Mouse (Mus musculus): ENCODE measurements around the gene Trpm3.

The Trpm3 gene

GRCm38 (mm10) chr19:22920949-22921348 is 782.1 kb downstream of the Trpm3 start:
- no peak for DNase-seq (ENCODE audit: low read depth, low spot score)

GRCm38 (mm10) chr19:22922871-22923670 is 784.2 kb downstream of the Trpm3 start:
- peak; percentile 25 for DNase-seq (ENCODE audit: low read depth, low spot score)

DNA sequence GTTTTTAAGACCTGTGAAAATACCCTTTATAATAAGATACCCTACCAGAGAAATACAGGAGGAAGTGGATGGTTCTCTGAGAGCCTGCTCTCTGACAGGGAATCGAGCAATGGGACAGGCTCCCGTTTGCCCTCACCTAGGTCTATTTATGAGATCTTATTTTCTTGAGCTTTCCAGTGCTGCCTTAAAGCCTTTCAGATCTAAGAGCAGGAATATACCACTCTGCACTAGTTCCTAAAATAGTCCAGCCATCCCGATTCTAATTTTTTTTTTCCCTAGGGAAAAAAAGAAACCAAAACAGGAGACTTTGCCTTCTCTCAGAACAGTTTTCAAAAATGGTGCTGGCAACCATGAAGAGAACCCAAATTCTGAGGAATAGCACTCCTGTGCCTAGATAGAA is 786.4 kb downstream of the Trpm3 start:
- no peak for DNase-seq (ENCODE audit: low read depth, low spot score)

DNA sequence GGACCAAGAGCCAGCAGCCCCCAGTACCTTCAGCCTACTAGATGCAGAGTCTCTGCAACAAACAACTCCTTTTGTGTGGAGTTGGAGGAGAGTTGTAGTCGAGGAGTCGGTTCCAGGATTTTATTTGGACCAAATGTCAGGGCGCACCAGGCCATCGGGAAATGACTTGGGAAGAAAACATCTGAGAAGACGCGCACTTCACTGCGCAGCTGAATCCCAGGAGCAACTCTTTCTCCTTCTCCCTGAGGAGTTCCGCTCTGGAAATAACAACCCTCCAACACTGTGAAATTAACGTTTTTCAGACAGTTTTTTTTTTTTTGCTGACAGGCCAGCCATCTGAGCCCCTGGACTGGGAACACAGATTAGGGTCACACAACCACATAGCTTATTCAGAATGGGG is 787.9 kb downstream of the Trpm3 start:
- DNase-seq (ENCODE audit: low read depth, low spot score) = no peak

- no peak for DNase-seq (ENCODE audit: low read depth, low spot score)
Observed at GRCm38 (mm10) chr19:22928366-22928765, 789.5 kb downstream of the Trpm3 start.

DNA sequence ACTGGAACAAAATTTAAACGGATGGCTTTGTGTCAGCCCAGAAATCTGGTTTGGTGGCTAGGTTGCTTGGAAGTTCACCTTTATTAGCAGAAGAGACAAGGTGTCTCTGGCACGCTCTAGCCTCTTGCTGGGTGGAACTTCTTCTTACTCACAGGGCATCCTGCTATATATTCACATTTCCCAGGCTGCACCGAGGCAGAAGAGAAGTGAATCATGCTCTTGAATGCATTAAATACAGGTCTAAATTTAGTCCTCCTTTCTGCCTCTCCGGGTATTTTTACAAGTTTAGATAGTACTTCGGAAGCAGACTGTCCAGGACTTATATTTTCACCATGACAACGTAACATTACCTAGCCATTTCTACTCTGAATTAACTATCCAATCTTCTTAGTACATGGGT is 790.9 kb downstream of the Trpm3 start:
- DNase-seq (ENCODE audit: low read depth, low spot score) = no peak

DNA sequence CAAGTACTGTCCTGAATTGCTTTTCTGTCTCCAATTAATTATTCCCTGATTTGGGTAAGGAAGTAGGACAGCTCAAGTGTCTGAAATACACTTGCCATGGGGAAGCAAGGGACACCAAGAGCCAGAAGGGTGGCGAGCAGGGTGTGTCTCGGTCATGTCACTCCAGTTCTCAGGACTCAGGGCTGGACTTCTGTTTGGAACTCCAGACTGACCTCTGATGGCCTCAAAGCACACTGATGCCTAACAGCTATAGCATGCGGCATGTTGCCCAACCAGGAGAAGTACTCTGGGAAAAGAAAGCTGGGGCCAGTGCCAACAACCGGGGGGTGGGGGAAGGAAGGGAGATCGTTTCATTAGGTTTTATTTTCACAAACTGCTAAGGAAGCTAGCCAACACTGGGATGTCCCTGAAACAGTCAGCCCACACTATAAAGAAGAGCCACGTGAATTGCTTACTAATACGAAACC is 791.6 kb downstream of the Trpm3 start:
- no peak for DNase-seq (ENCODE audit: low read depth, low spot score)

- DNase-seq (ENCODE audit: low read depth, low spot score) = no peak
Observed at GRCm38 (mm10) chr19:22931006-22931405, 792.2 kb downstream of the Trpm3 start.

GRCm38 (mm10) chr19:22935067-22935466 is 796.2 kb downstream of the Trpm3 start:
- no peak for DNase-seq (ENCODE audit: low read depth, low spot score)

- DNase-seq (ENCODE audit: low read depth, low spot score) = no peak
Observed at GRCm38 (mm10) chr19:22938848-22939724, 800.2 kb downstream of the Trpm3 start.

GRCm38 (mm10) chr19:22939836-22940235 is 801.0 kb downstream of the Trpm3 start:
- DNase-seq (ENCODE audit: low read depth, low spot score) = no peak

DNA sequence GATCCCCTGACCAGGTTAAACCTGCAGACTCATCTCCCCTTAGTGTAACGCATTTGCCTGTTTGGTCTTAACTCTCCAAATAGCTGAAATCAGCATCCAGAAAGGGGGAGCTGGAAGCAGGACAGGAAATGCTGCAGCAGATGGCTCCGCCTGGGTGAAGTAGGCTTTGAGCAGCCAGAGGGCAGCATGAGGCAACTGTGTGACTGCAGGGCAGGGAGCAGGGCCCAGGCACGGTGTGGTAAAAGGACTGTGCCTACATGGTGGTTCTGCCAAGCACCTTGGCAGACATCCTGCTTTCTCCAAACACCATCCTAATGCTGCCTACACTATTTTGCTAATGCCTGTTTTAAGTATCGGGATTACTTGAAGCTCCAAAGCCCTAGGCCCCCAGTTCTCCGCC is 801.6 kb downstream of the Trpm3 start:
- DNase-seq (ENCODE audit: low read depth, low spot score) = no peak

DNA sequence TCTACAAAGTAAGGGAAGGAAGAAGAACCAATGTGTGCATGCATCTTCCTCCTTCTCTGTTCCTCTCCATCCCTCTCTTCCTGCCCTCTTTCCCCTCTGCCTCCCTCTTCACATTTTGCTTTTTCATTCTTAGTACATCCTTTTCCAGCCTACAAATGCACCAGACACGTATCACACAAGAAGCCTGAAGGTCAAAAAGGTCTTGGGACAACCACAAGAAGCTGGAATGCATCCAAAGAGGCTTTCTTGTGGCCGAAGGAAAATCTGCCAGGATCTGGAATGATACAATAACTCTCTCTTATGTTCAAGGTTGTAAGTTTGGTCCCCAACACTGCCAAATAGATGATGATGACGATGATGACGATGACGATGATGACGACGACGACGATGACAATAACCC is 802.1 kb downstream of the Trpm3 start:
- no peak for DNase-seq (ENCODE audit: low read depth, low spot score)

DNA sequence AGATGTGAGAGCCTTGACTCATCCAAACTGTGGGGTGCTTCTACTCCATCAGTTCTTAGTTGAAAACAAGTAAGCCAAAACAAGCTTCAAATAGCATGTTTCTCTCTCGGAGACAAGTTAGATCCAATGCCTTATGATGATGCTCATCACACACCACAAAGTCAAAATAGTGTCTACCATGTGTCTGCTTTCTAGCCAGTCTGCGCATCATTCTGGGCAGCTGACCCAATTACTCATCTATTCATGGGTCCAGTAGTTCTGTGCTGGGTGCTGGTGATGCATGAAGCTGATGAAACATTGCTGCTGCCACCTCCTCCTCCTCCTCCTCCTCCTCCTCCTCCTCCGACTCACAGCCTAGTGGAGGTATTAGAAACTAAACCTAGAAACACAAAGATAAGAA is 813.6 kb downstream of the Trpm3 start:
- DNase-seq (ENCODE audit: low read depth, low spot score) = no peak

GRCm38 (mm10) chr19:22953191-22953590 is 814.3 kb downstream of the Trpm3 start:
- DNase-seq (ENCODE audit: low read depth, low spot score) = no peak

DNA sequence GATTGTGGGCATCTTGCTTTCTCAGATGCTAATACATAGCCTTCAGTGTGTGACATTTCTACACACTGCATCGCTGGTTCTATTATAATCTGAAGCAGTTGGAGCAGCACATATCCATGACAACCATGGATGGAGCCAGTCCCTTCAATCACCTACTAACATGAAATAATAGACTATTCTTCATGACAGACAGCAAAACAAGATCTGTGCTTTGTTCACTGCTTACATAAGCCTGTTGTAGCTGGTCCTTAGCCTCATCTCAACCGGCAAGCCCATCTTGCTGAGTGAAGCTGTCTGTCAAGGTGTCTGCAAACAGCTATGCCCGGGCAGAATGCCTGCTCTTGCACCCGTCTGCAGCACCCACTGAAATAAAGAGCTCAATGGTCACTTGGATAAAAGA is 819.6 kb downstream of the Trpm3 start:
- DNase-seq (ENCODE audit: low read depth, low spot score) = no peak

- no peak for DNase-seq (ENCODE audit: low read depth, low spot score)
Observed at GRCm38 (mm10) chr19:22960450-22961265, 821.8 kb downstream of the Trpm3 start.

DNA sequence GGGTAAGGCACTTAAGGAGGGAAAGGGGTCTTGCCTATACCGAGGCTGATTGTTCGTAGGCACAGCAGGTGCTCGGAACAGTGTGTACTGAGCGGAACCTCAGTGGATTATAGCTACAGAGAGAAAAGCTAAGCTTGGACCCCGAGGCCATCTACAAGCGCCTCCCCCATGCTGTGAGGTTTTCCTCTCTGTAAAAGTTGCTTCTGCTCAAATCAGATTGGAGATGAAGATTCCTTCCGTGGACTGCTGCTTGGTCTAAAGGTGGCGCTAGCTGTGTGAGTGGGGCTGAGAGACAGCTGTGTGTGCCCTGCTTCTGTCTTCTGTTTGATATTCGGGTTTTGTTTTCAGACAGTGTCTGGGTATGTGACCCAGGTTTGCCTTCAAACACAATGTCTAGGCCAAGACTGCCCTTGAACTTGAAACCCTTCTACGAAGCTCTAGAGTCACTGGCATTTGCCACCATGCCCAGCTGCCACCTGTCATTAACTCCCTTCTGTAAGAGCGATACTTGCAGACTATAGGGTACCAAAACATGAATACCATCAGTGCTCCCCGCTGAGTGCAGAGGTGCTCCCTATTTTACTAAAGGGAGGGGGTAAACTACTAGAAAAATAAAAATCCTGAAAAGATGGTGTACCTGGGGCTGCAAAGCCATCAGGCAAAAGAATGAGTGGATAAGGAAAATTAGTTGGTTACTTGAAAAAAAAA is 823.3 kb downstream of the Trpm3 start:
- peak; percentile 42 for DNase-seq (ENCODE audit: low read depth, low spot score)

DNA sequence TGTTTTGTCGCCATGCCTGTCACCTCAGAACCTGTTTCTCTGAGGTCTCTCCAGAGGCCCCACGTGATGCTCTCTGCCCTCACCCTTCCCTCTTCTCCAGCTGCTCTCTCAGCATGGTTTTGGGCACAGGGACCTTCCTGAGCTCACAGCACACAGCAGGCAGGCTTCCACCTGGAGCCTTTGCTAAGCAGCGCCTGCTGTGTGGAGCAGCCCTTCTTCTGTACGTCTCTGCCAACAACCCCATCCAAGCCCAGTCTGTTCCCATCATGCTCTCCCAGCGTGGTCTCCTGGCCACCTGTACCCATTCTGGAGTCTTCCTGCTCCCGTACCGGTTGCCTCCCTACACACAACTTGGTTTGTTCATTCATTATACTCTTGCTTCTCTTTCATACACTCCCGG is 823.9 kb downstream of the Trpm3 start:
- no peak for DNase-seq (ENCODE audit: low read depth, low spot score)

DNA sequence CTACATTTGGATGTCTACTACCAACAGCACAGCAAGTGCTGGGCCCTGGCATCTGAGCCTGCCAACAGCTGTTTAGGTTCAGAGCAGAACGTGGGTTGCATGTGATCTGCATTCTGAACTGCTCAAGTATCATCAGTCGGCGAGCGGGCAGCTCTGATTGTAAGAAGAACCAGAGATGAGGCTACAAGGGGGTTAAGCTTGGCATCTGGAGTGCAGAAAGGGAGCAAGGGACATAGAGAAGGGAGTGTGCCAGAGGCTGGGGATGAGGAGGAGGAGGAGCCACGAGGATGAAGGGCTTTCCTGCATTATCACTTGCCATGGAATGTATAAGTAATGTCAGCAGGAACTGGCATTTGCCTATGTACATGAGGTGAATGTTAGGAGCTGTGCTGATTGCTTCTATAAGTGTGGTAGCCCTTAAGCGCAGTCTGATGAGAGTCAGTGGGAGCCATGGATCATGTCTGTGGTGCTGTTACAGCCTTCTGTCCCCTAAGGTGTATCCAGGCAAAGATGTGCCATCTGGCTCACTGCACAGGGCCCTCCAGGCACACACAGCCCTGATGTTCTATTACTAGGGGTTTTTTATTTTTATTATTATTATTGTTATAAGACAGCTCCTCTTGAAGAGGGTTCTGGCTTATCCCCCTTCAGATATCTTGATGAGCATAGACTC is 825.0 kb downstream of the Trpm3 start:
- DNase-seq (ENCODE audit: low read depth, low spot score) = no peak

GRCm38 (mm10) chr19:22965470-22965869 is 826.6 kb downstream of the Trpm3 start:
- DNase-seq (ENCODE audit: low read depth, low spot score) = no peak
